In the genomic region with DNA sequence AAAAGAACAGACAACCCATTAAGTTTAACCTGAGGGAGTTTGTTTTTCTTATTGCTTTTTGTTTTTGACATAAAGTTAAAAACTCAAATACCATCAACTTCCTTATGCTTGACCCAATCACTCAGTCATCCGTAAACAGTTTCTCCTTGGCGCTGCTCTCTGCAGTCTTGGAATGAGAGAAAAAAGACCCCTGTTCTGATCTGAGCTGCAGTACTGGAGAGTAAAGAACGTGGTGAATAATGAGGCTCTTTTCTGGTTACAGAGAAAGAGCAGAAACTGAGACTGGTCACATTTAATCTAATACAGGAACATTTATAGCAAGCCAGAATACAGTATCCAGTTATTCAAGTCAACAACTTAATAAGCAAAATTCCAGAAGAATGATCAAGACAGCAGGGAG, we compare ENCODE assay signal across 26 mouse cellular contexts. TPM values are rescaled to one million over a fixed set of nuclear protein-coding genes. Genes with fewer than 3 reads are reported as not detected.
DNase-seq lines count a peak whose midpoint lies in the region; ATAC-seq and TF ChIP-seq lines count a peak whose summit lies in the region.
"Had no signal": no experiment of that assay in that cellular context is flagged by ENCODE, and none has a peak within 500 bp of the region (broad histone marks: within the 10 kb centered on the region; RNA-seq: fewer than 3 reads in every experiment).

No protein-coding gene starts in this region.

- no peaks in the 10 kb centered on the region for H3K27me3 ChIP-seq in embryonic facial prominence, embryonic 13.5 days
- H3K27me3 ChIP-seq in embryonic facial prominence, embryonic 10.5 days (replicated peaks; ENCODE audit: low read depth, poor library complexity, severe bottlenecking): no peaks in the 10 kb centered on the region
- H3K27me3 ChIP-seq in hindbrain, postnatal 0 days (ENCODE audit: insufficient read depth, low read length): no peaks in the 10 kb centered on the region
- H3K27me3 ChIP-seq in hindbrain, embryonic 12.5 days: no peaks in the 10 kb centered on the region
- H3K27me3 ChIP-seq in neural tube, embryonic 15.5 days (replicated peaks): no peaks in the 10 kb centered on the region
- H3K27me3 ChIP-seq: megakaryocyte, embryonic 14.5 days; midbrain, embryonic 15.5 days; Patski had no signal

- no peak for DNase-seq in embryonic facial prominence, embryonic 10.5 days (ENCODE audit: low spot score)
- DNase-seq in hindbrain, postnatal 0 days (ENCODE audit: low spot score): no peak
- no peak for DNase-seq in neural tube, embryonic 10.5 days (ENCODE audit: extremely low spot score, low spot score)
- DNase-seq in spleen, postnatal 10 days (ENCODE audit: low spot score in 2 of 2): no peak
- DNase-seq in yolk sac, embryonic 10.5 days (ENCODE audit: low spot score): no peak
- DNase-seq: adrenal gland, postnatal 10 days; cerebellum, adult 11 months; cerebellum, postnatal 14 days; heart, postnatal 10 days; kidney, postnatal 10 days; lung, adult 18-20 months; lung, postnatal 14 days; right cerebral cortex, postnatal 4 days; thymus, adult 18-20 months; thymus, postnatal 4 days had no signal

- no peak for ATAC-seq in embryonic facial prominence, embryonic 13.5 days (ENCODE audit: insufficient number of reproducible peaks, insufficient read depth, low FRiP score, low TSS enrichment, low read depth)
- 0 out of 2 replicates have a peak, but pooled peaks have one; percentile 40 for ATAC-seq in hindbrain, postnatal 0 days
- ATAC-seq in hindbrain, embryonic 12.5 days (ENCODE audit: low FRiP score): no peak
- no peak for ATAC-seq in neural tube, embryonic 15.5 days (ENCODE audit: low FRiP score)
- ATAC-seq: midbrain, embryonic 15.5 days; Patski had no signal

- no peaks in the 10 kb centered on the region for H3K36me3 ChIP-seq in embryonic facial prominence, embryonic 13.5 days
- no peaks in the 10 kb centered on the region for H3K36me3 ChIP-seq in embryonic facial prominence, embryonic 10.5 days (replicated peaks)
- no peaks in the 10 kb centered on the region for H3K36me3 ChIP-seq in hindbrain, postnatal 0 days (ENCODE audit: insufficient read depth, low read length)
- no peaks in the 10 kb centered on the region for H3K36me3 ChIP-seq in hindbrain, embryonic 12.5 days
- H3K36me3 ChIP-seq in neural tube, embryonic 15.5 days: no peaks in the 10 kb centered on the region
- H3K36me3 ChIP-seq: midbrain, embryonic 15.5 days had no signal

- no peaks in the 10 kb centered on the region for H3K9me3 ChIP-seq in embryonic facial prominence, embryonic 13.5 days
- no peaks in the 10 kb centered on the region for H3K9me3 ChIP-seq in embryonic facial prominence, embryonic 10.5 days
- H3K9me3 ChIP-seq in hindbrain, postnatal 0 days (ENCODE audit: low read length): no peaks in the 10 kb centered on the region
- no peaks in the 10 kb centered on the region for H3K9me3 ChIP-seq in hindbrain, embryonic 12.5 days (replicated peaks)
- H3K9me3 ChIP-seq in neural tube, embryonic 15.5 days (replicated peaks): no peaks in the 10 kb centered on the region
- H3K9me3 ChIP-seq: midbrain, embryonic 15.5 days had no signal

- H3K4me1 ChIP-seq in embryonic facial prominence, embryonic 13.5 days: peaks cover 27% of the 10 kb centered on the region
- H3K4me1 ChIP-seq in embryonic facial prominence, embryonic 10.5 days: peaks cover 6% of the 10 kb centered on the region; the same call in 1 of the 2 replicates
- H3K4me1 ChIP-seq in hindbrain, postnatal 0 days (ENCODE audit: insufficient read depth, low read length): 0 out of 2 replicates have a peak, but pooled peaks cover 3% of the 10 kb centered on the region
- H3K4me1 ChIP-seq in hindbrain, embryonic 12.5 days: no peaks in the 10 kb centered on the region
- peaks cover 3% of the 10 kb centered on the region; the same call in 1 of the 2 replicates for H3K4me1 ChIP-seq in neural tube, embryonic 15.5 days
- H3K4me1 ChIP-seq: megakaryocyte, embryonic 14.5 days; midbrain, embryonic 15.5 days had no signal

- H3K9ac ChIP-seq in embryonic facial prominence, embryonic 13.5 days: no peak overlapping the region
- H3K9ac ChIP-seq in hindbrain, postnatal 0 days (replicated peaks; ENCODE audit: low read length): no peak overlapping the region
- no peak overlapping the region for H3K9ac ChIP-seq in hindbrain, embryonic 12.5 days
- H3K9ac ChIP-seq in neural tube, embryonic 15.5 days (replicated peaks): no peak overlapping the region
- H3K9ac ChIP-seq: midbrain, embryonic 15.5 days had no signal

- no peak overlapping the region for H3K4me2 ChIP-seq in embryonic facial prominence, embryonic 13.5 days
- no peak overlapping the region for H3K4me2 ChIP-seq in hindbrain, postnatal 0 days (ENCODE audit: low read depth, low read length)
- no peak overlapping the region for H3K4me2 ChIP-seq in hindbrain, embryonic 12.5 days (replicated peaks)
- H3K4me2 ChIP-seq in neural tube, embryonic 15.5 days: no peak overlapping the region
- H3K4me2 ChIP-seq: heart, embryonic 11.5 days; liver, embryonic 11.5 days; midbrain, embryonic 15.5 days had no signal

- H3K27ac ChIP-seq in embryonic facial prominence, embryonic 13.5 days: peak overlapping the region; percentile 79
- H3K27ac ChIP-seq in embryonic facial prominence, embryonic 10.5 days (replicated peaks): no peak overlapping the region
- peak overlapping the region; percentile 36; the same call in 1 of the 2 replicates for H3K27ac ChIP-seq in hindbrain, postnatal 0 days
- H3K27ac ChIP-seq in hindbrain, embryonic 12.5 days: no peak overlapping the region
- peak overlapping the region; percentile 25; the same call in 1 of the 2 replicates for H3K27ac ChIP-seq in neural tube, embryonic 15.5 days (replicated peaks)
- H3K27ac ChIP-seq: midbrain, embryonic 15.5 days had no signal

- no peak overlapping the region for H3K4me3 ChIP-seq in embryonic facial prominence, embryonic 13.5 days
- H3K4me3 ChIP-seq in embryonic facial prominence, embryonic 10.5 days: no peak overlapping the region
- H3K4me3 ChIP-seq in hindbrain, postnatal 0 days (ENCODE audit: low read length): no peak overlapping the region
- H3K4me3 ChIP-seq in hindbrain, embryonic 12.5 days: no peak overlapping the region
- H3K4me3 ChIP-seq in neural tube, embryonic 15.5 days (replicated peaks): no peak overlapping the region
- H3K4me3 ChIP-seq: megakaryocyte, embryonic 14.5 days; midbrain, embryonic 15.5 days; myocyte had no signal

- TF ChIP-seq CTCF in hindbrain, postnatal 0 days (IDR thresholded peaks at IDR 0.05; ENCODE audit: low read depth): no peak

- 40% methylated on average over 3 of the region's 3 CpGs for WGBS in embryonic facial prominence, embryonic 13.5 days
- 66% methylated on average over 3 of the region's 3 CpGs for WGBS in embryonic facial prominence, embryonic 10.5 days
- WGBS in hindbrain, postnatal 0 days: 24% methylated on average over 3 of the region's 3 CpGs
- 40% methylated on average over 3 of the region's 3 CpGs for WGBS in hindbrain, embryonic 12.5 days
- 32% methylated on average over 3 of the region's 3 CpGs for WGBS in neural tube, embryonic 15.5 days

RNA-seq across cellular contexts. Expression of gene Ccn2, which starts 21.8 kb away (rescaled TPM):
- polyA plus RNA-seq in embryonic facial prominence, embryonic 13.5 days (2015; fragmentation: Nextera tagmentation; extraction: Ambion mirVana): 25.3 and 40.2 TPM in 2 replicates
- 7.9 and 10.1 TPM in 2 replicates for polyA plus RNA-seq in embryonic facial prominence, embryonic 10.5 days (2016; fragmentation: Nextera tagmentation; extraction: Ambion mirVana)
- total RNA-seq in hindbrain, postnatal 0 days (2014; rRNA removed): 7.2 and 7.7 TPM in 2 replicates
- polyA plus RNA-seq in hindbrain, postnatal 0 days (2015; fragmentation: Nextera tagmentation; extraction: Ambion mirVana): 4.7 and 5.3 TPM in 2 replicates
- 6.8 and 10.0 TPM in 2 replicates for polyA plus RNA-seq in hindbrain, embryonic 12.5 days (2016; fragmentation: Nextera tagmentation; extraction: Ambion mirVana)
- 2.5 and 4.9 TPM in 2 replicates for polyA plus RNA-seq in neural tube, embryonic 15.5 days (2015; fragmentation: Nextera tagmentation; extraction: Ambion mirVana)
- total RNA-seq: granulocyte monocyte progenitor cell, adult 5-6 weeks; neutrophil, adult 5-6 weeks had no signal

Comparison
In these comparisons a context has a peak if more than half of its experiments do, and no peak if none do; other contexts are left out.
1. H3K27ac ChIP-seq: peak in embryonic facial prominence, embryonic 13.5 days (single experiment), hindbrain, postnatal 0 days (single experiment) and neural tube, embryonic 15.5 days (single experiment); none in embryonic facial prominence, embryonic 10.5 days (single experiment) and hindbrain, embryonic 12.5 days (single experiment).